Mouse (Mus musculus): Measurements from ENCODE around the gene Phlpp2. TPM values are rescaled to one million over a fixed set of nuclear protein-coding genes. Genes with fewer than 3 reads are reported as not detected.
A peak's percentile ranks its signal among the peaks of the same experiment; 100 is the strongest.

The Phlpp2 gene
- polyA plus RNA-seq, 1 experiment, result 23.5 TPM

DNA sequence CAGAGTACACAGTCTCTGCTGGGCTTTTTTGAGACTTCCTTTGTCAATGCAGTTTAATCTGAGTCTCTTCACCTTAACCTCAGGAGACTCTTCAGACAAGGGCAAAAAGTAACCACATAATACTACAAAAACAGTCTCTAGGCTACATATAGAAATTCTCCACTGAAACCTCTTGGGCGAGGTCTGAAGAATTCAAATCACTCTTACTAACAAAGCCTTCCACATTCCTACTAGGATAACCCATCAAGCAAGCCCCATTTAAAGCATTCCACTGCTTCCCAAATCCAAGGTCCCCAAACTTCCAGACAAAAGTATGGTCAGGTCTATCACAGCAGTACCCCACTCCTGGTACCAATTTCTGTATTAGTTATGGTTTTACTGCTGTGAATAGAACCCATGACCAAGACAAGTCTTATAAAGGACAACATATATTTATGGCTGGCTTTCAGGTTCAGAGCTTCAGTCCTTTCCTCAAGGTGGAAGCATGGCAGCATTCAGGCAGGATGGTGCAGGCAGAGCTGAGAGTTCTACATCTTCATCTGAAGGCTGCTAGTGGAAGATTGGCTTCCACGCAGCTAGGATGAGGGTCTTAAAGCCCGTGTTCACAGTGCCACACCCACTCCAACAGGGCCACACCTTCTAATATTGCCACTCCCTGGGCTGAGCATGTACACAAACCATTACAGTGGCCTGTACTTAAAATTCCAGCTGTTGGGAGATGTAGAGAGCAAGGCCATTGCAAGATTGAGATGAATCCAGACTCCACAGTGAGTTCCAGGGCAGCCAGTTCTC lies 22.6 kb downstream of the Phlpp2 start:
- TF ChIP-seq POLR2A (IDR thresholded peaks at IDR 0.05; ENCODE audit: extremely low read depth, insufficient read depth, low read length) (no peak), CTCF (IDR thresholded peaks at IDR 0.05; ENCODE audit: extremely low read depth, insufficient read depth, low read length) (no peak)
- Histone ChIP-seq H3K27ac (ENCODE audit: insufficient read depth, low read length) (no peak overlapping the region), H3K4me1 (ENCODE audit: control insufficient read depth, insufficient read depth, low read length) (no peaks in the 10 kb centered on the region), H3K4me3 (ENCODE audit: insufficient read depth, low read length) (no peak overlapping the region)

GRCm38 (mm10) chr8:109894636-109895035 lies 26.3 kb downstream of the Phlpp2 start:
- H3K4me3 ChIP-seq (ENCODE audit: insufficient read depth, low read length), result no peak overlapping the region
- H3K27ac ChIP-seq (ENCODE audit: insufficient read depth, low read length), result no peak overlapping the region
- no peaks in the 10 kb centered on the region for H3K4me1 ChIP-seq (ENCODE audit: control insufficient read depth, insufficient read depth, low read length)
- TF ChIP-seq POLR2A (IDR thresholded peaks at IDR 0.05; ENCODE audit: extremely low read depth, insufficient read depth, low read length), result no peak
- TF ChIP-seq CTCF (IDR thresholded peaks at IDR 0.05; ENCODE audit: extremely low read depth, insufficient read depth, low read length), result no peak

DNA sequence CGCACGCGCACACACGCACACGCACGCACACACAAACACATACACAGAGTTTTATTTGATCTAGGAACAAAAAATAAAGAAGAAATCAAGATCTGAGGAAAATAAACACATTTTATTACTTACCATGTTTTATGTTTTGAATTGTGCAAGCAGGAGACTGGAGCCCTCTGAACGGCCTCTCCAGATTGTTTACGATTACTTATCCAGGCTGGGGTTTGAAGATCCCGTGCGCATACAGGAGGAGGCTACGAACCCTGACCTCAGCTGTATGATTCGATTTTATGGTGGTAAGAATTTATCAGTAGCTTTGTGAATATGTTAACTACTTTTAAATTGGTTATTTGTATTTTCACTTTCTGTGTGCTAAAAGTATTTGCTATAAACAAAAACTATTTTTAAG lies 27.0 kb downstream of the Phlpp2 start:
- TF ChIP-seq CTCF (IDR thresholded peaks at IDR 0.05; ENCODE audit: extremely low read depth, insufficient read depth, low read length) (no peak), POLR2A (IDR thresholded peaks at IDR 0.05; ENCODE audit: extremely low read depth, insufficient read depth, low read length) (no peak)
- no peak overlapping the region for H3K27ac ChIP-seq (ENCODE audit: insufficient read depth, low read length)
- no peaks in the 10 kb centered on the region for H3K4me1 ChIP-seq (ENCODE audit: control insufficient read depth, insufficient read depth, low read length)
- no peak overlapping the region for H3K4me3 ChIP-seq (ENCODE audit: insufficient read depth, low read length)

DNA sequence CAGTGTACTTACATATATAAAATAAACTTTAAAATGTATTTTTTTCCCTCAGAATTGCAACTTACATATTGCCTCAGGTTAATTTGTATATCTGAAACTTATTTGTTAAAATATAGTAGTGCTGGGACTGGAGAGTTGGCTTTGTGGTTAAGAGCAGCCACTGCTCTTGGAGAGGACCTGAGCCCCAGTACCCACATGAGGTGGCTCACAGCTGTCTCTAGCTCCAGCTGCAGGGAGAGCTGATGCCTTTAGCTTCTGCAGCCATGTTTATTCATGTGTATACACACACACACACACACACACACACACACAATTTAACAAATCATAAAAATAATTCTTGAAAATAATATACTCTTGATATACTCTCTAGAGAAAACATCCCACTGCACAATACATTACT lies 34.0 kb downstream of the Phlpp2 start:
- Histone ChIP-seq H3K27ac (ENCODE audit: insufficient read depth, low read length) (no peak overlapping the region; the same call in 1 of the 2 replicates), H3K4me1 (ENCODE audit: control insufficient read depth, insufficient read depth, low read length) (peaks cover 11% of the 10 kb centered on the region), H3K4me3 (ENCODE audit: insufficient read depth, low read length) (no peak overlapping the region)
- TF ChIP-seq POLR2A (IDR thresholded peaks at IDR 0.05; ENCODE audit: extremely low read depth, insufficient read depth, low read length) (no peak), CTCF (IDR thresholded peaks at IDR 0.05; ENCODE audit: extremely low read depth, insufficient read depth, low read length) (no peak)

DNA sequence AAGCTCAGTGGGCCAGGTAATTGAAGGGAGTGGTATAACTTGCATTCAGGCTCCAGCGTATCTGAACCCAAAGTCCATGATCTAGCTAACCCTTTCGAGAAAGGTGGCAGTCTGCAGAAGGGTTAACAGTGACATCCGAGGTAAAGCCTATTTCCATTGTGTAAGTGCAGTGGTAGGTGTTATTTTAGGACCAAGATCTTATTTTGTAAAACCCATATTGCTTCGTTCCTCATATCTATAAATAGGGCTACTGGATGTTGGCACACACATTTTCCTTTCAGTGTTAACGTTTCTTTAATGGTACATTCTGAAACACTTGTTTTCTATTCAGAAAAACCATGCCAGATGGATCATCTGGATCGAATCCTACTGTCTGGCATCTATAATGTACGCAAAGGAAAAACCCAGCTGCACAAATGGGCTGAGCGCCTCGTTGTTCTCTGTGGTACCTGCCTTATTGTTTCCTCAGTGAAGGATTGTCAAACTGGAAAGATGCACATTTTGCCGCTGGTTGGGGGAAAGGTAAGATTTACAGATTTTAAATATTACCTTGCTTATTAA lies 35.6 kb downstream of the Phlpp2 start:
- no peak overlapping the region for H3K27ac ChIP-seq (ENCODE audit: insufficient read depth, low read length)
- no peak overlapping the region for H3K4me3 ChIP-seq (ENCODE audit: insufficient read depth, low read length)
- H3K4me1 ChIP-seq (ENCODE audit: control insufficient read depth, insufficient read depth, low read length), result peaks cover 11% of the 10 kb centered on the region
- TF ChIP-seq CTCF (IDR thresholded peaks at IDR 0.05; ENCODE audit: extremely low read depth, insufficient read depth, low read length) (no peak), POLR2A (IDR thresholded peaks at IDR 0.05; ENCODE audit: extremely low read depth, insufficient read depth, low read length) (no peak)

GRCm38 (mm10) chr8:109904928-109905668 lies 36.8 kb downstream of the Phlpp2 start:
- TF ChIP-seq CTCF (IDR thresholded peaks at IDR 0.05; ENCODE audit: extremely low read depth, insufficient read depth, low read length), result no peak
- TF ChIP-seq POLR2A (IDR thresholded peaks at IDR 0.05; ENCODE audit: extremely low read depth, insufficient read depth, low read length), result no peak
- Histone ChIP-seq H3K4me3 (ENCODE audit: insufficient read depth, low read length) (no peak overlapping the region), H3K27ac (ENCODE audit: insufficient read depth, low read length) (no peak overlapping the region), H3K4me1 (ENCODE audit: control insufficient read depth, insufficient read depth, low read length) (peaks cover 11% of the 10 kb centered on the region)

DNA sequence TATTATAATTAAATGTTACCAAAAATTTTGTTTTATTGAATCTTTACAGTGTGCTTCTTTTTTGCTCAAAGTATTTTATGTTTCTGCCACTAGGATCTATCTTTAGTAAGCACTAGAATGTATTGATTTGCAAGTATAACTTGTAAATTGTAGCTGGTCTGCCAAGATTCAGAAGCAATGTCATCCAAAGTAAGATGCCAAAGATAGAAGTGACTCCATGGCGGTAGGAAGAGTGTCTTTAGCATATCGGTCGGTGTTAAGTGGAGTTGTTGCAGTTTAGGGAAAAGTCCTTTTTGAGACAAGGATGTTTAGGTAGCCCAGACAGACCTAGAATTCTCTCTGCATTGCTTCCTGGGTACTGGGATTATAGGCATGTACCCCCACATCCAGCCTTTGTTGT lies 38.6 kb downstream of the Phlpp2 start:
- no peak for TF ChIP-seq POLR2A (IDR thresholded peaks at IDR 0.05; ENCODE audit: extremely low read depth, insufficient read depth, low read length)
- no peak for TF ChIP-seq CTCF (IDR thresholded peaks at IDR 0.05; ENCODE audit: extremely low read depth, insufficient read depth, low read length)
- H3K27ac ChIP-seq (ENCODE audit: insufficient read depth, low read length), result no peak overlapping the region
- H3K4me1 ChIP-seq (ENCODE audit: control insufficient read depth, insufficient read depth, low read length), result peaks cover 11% of the 10 kb centered on the region
- no peak overlapping the region for H3K4me3 ChIP-seq (ENCODE audit: insufficient read depth, low read length)

GRCm38 (mm10) chr8:109907376-109907775 lies 39.0 kb downstream of the Phlpp2 start:
- H3K4me1 ChIP-seq (ENCODE audit: control insufficient read depth, insufficient read depth, low read length), result peaks cover 11% of the 10 kb centered on the region
- H3K4me3 ChIP-seq (ENCODE audit: insufficient read depth, low read length), result no peak overlapping the region
- TF ChIP-seq CTCF (IDR thresholded peaks at IDR 0.05; ENCODE audit: extremely low read depth, insufficient read depth, low read length) (no peak), POLR2A (IDR thresholded peaks at IDR 0.05; ENCODE audit: extremely low read depth, insufficient read depth, low read length) (no peak)
- H3K27ac ChIP-seq (ENCODE audit: insufficient read depth, low read length), result no peak overlapping the region

- H3K4me3 ChIP-seq (ENCODE audit: insufficient read depth, low read length), result no peak overlapping the region
- peak; percentile 68 for TF ChIP-seq CTCF (IDR thresholded peaks at IDR 0.05; ENCODE audit: extremely low read depth, insufficient read depth, low read length)
- no peak for TF ChIP-seq POLR2A (IDR thresholded peaks at IDR 0.05; ENCODE audit: extremely low read depth, insufficient read depth, low read length)
- no peaks in the 10 kb centered on the region; the same call in 1 of the 2 replicates for H3K4me1 ChIP-seq (ENCODE audit: control insufficient read depth, insufficient read depth, low read length)
- no peak overlapping the region for H3K27ac ChIP-seq (ENCODE audit: insufficient read depth, low read length)
These were observed 48.9 kb downstream of the Phlpp2 start for GRCm38 (mm10) chr8:109917277-109917676.
